ENCODE assay signal across 9 mouse cellular contexts in genomic region chr4:130573012-130573350, GRCm38 (mm10). TPM values are rescaled to one million over a fixed set of nuclear protein-coding genes. Genes with fewer than 3 reads are reported as not detected.
A peak's percentile ranks its signal among the peaks of the same experiment; 100 is the strongest.
DNase-seq lines count a peak whose midpoint lies in the region; ATAC-seq and TF ChIP-seq lines count a peak whose summit lies in the region.
"Had no signal": no experiment of that assay in that cellular context is flagged by ENCODE, and none has a peak within 500 bp of the region (broad histone marks: within the 10 kb centered on the region; RNA-seq: fewer than 3 reads in every experiment).

No protein-coding gene starts in this region.

- H3K9me3 ChIP-seq in heart, embryonic 13.5 days = no peaks in the 10 kb centered on the region
- H3K9me3 ChIP-seq in hindbrain, embryonic 12.5 days (replicated peaks) = no peaks in the 10 kb centered on the region
- no peaks in the 10 kb centered on the region for H3K9me3 ChIP-seq in midbrain, embryonic 14.5 days (ENCODE audit: control insufficient read depth, low read length)

- WGBS in heart, embryonic 13.5 days = 2% methylated on average over 6 of the region's 6 CpGs
- under 1% methylated on average over 6 of the region's 6 CpGs for WGBS in hindbrain, embryonic 12.5 days
- WGBS in midbrain, embryonic 14.5 days = 0% methylated on average over 6 of the region's 6 CpGs
- 3% methylated on average over 6 of the region's 6 CpGs for WGBS in thymus, adult 2 months

- no peaks in the 10 kb centered on the region for H3K36me3 ChIP-seq in heart, embryonic 13.5 days
- no peaks in the 10 kb centered on the region for H3K36me3 ChIP-seq in hindbrain, embryonic 12.5 days
- H3K36me3 ChIP-seq in midbrain, embryonic 14.5 days (ENCODE audit: control insufficient read depth, insufficient read depth, low read length) = no peaks in the 10 kb centered on the region
- no peaks in the 10 kb centered on the region for H3K36me3 ChIP-seq in thymus, adult 2 months (ENCODE audit: control insufficient read depth, insufficient read depth, low read length)
- H3K36me3 ChIP-seq: G1E had no signal

- TF ChIP-seq CTCF in thymus, adult 2 months (IDR thresholded peaks at IDR 0.05; ENCODE audit: borderline replicate concordance, control insufficient read depth, extremely low read depth, insufficient read depth, low read length, poor library complexity) = no peak

- H3K9ac ChIP-seq in heart, embryonic 13.5 days = peak overlapping the region; percentile 87
- peak overlapping the region; percentile 98 for H3K9ac ChIP-seq in hindbrain, embryonic 12.5 days
- peak overlapping the region; percentile 98 for H3K9ac ChIP-seq in midbrain, embryonic 14.5 days (replicated peaks; ENCODE audit: low read length)

- H3K4me3 ChIP-seq in heart, embryonic 13.5 days = peak overlapping the region; percentile 78
- H3K4me3 ChIP-seq in hindbrain, embryonic 12.5 days = peak overlapping the region; percentile 96
- H3K4me3 ChIP-seq in midbrain, embryonic 14.5 days (replicated peaks; ENCODE audit: low read depth, low read length) = peak overlapping the region; percentile 91
- H3K4me3 ChIP-seq in thymus, adult 2 months (ENCODE audit: control insufficient read depth, insufficient read depth, low read length) = no peak overlapping the region

- H3K4me1 ChIP-seq in heart, embryonic 13.5 days = peaks cover 29% of the 10 kb centered on the region
- H3K4me1 ChIP-seq in hindbrain, embryonic 12.5 days = peaks cover 55% of the 10 kb centered on the region
- peaks cover 28% of the 10 kb centered on the region for H3K4me1 ChIP-seq in midbrain, embryonic 14.5 days (ENCODE audit: control insufficient read depth, insufficient read depth, low read length)
- H3K4me1 ChIP-seq in thymus, adult 2 months (replicated peaks; ENCODE audit: control insufficient read depth, insufficient read depth, low read length) = peaks cover 5% of the 10 kb centered on the region; the same call in 1 of the 2 replicates

- no peak for ATAC-seq in heart, embryonic 13.5 days (ENCODE audit: extremely low read depth, insufficient number of reproducible peaks, low FRiP score, low TSS enrichment)
- ATAC-seq in hindbrain, embryonic 12.5 days (ENCODE audit: low FRiP score) = no peak; the same call in 1 of the 2 replicates
- peak; percentile 7; the same call in 1 of the 2 replicates for ATAC-seq in midbrain, embryonic 14.5 days (ENCODE audit: low FRiP score, low TSS enrichment)

- no peak for TF ChIP-seq POLR2A in thymus, adult 2 months (IDR thresholded peaks at IDR 0.05; ENCODE audit: control insufficient read depth, extremely low read depth, insufficient read depth, low read length, poor library complexity)

- no peak for DNase-seq in heart, adult 18-20 months
- DNase-seq in brain, adult 2 months (ENCODE audit: low read depth, low spot score) = peak; percentile 75
- DNase-seq in midbrain, embryonic 14.5 days = no peak
- DNase-seq in layer of hippocampus, adult 8-10 months (ENCODE audit: low spot score in 2 of 2) = no peak
- no peak for DNase-seq in adrenal gland, adult 8-10 months
- DNase-seq in thymus, adult 2 months = no peak

- H3K4me2 ChIP-seq in heart, embryonic 13.5 days = peak overlapping the region; percentile 100
- H3K4me2 ChIP-seq in hindbrain, embryonic 12.5 days (replicated peaks) = peak overlapping the region; percentile 75
- peak overlapping the region; percentile 86 for H3K4me2 ChIP-seq in midbrain, embryonic 14.5 days (ENCODE audit: low read length)

- H3K27me3 ChIP-seq in heart, embryonic 13.5 days (replicated peaks) = peaks cover 26% of the 10 kb centered on the region
- H3K27me3 ChIP-seq in hindbrain, embryonic 12.5 days = no peaks in the 10 kb centered on the region
- H3K27me3 ChIP-seq in midbrain, embryonic 14.5 days (ENCODE audit: control insufficient read depth, insufficient read depth, low read length) = no peaks in the 10 kb centered on the region
- H3K27me3 ChIP-seq in thymus, adult 2 months (ENCODE audit: control insufficient read depth, insufficient read depth, low read length) = peaks cover 14% of the 10 kb centered on the region

- no peak overlapping the region for H3K27ac ChIP-seq in heart, embryonic 13.5 days (replicated peaks)
- H3K27ac ChIP-seq in hindbrain, embryonic 12.5 days = peak overlapping the region; percentile 94
- peak overlapping the region; percentile 91 for H3K27ac ChIP-seq in midbrain, embryonic 14.5 days (replicated peaks; ENCODE audit: low read depth, low read length)
- no peak overlapping the region for H3K27ac ChIP-seq in thymus, adult 2 months (ENCODE audit: control insufficient read depth, insufficient read depth, low read length)

RNA-seq across cellular contexts. Expression of gene Nkain1, which starts 1.0 kb away (rescaled TPM):
- polyA plus RNA-seq in heart, embryonic 13.5 days (2015; fragmentation: Nextera tagmentation; extraction: Ambion mirVana) = 0.37 and 0.72 TPM in 2 replicates
- 1 to 10 TPM; 6.6 to 9.9 TPM for total RNA-seq in heart, adult 18-20 months (2021)
- 13.9 and 16.2 TPM in 2 replicates for polyA plus RNA-seq in hindbrain, embryonic 12.5 days (2016; fragmentation: Nextera tagmentation; extraction: Ambion mirVana)
- 25.7 and 76.6 TPM in 2 replicates for polyA plus RNA-seq in midbrain, embryonic 14.5 days (2014; fragmentation: Nextera tagmentation; extraction: Ambion mirVana)
- total RNA-seq in layer of hippocampus, adult 8-10 months (2022) = 10 to 100 TPM; 27.0 to 39.6 (median 34.6) TPM
- total RNA-seq in adrenal gland, adult 8-10 months (2022) = 10 to 100 TPM in 1 of 4 experiments, 1 to 10 TPM in 3; 5.3 to 15.1 (median 8.8) TPM
- 2.4 and 2.9 TPM in 2 replicates for polyA plus RNA-seq in thymus, adult 2 months (2012; rRNA removed)
- total RNA-seq: G1E had no signal
- polyA plus RNA-seq: G1E had no signal

Comparison
In these comparisons a context has a peak if more than half of its experiments do, and no peak if none do; other contexts are left out.
1. H3K27ac ChIP-seq: peak in hindbrain, embryonic 12.5 days (single experiment) and midbrain, embryonic 14.5 days (single experiment); none in heart, embryonic 13.5 days (single experiment) and thymus, adult 2 months (single experiment).
2. Peak in every context shown above with its lines, with median percentiles within 50 percentile points of each other: H3K4me2 ChIP-seq and H3K9ac ChIP-seq.